Mouse (Mus musculus): ENCODE results near the gene Nup50. TPM values are rescaled to one million over a fixed set of nuclear protein-coding genes. Genes with fewer than 3 reads are reported as not detected.

The Nup50 gene
- polyA plus RNA-seq, 1 experiment, result 17.7 TPM

DNA sequence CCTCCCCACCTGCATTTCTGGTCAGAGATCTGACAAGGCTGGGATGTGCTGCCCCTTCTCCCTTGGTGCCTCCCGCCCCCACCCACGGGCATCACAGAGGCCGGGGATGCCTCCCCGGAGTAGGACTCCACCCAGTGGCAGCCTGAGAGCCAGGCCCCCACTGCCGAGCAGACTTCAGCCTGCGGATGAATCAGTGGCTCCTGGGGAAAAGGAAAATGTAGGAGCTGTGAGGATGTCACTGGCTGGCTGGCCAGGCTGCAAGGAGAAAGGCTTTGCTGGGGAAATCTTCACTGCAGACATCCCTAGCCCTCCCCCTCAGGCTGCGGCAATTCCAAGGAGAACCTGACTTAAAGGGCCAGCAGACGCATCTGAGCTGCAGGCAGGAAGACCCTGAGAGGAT lies 37.5 kb downstream of the Nup50 start:
- DNase-seq, result no peak
- H3K36me3 ChIP-seq (ENCODE audit: control insufficient read depth, insufficient read depth, low read length), result no peaks in the 10 kb centered on the region

DNA sequence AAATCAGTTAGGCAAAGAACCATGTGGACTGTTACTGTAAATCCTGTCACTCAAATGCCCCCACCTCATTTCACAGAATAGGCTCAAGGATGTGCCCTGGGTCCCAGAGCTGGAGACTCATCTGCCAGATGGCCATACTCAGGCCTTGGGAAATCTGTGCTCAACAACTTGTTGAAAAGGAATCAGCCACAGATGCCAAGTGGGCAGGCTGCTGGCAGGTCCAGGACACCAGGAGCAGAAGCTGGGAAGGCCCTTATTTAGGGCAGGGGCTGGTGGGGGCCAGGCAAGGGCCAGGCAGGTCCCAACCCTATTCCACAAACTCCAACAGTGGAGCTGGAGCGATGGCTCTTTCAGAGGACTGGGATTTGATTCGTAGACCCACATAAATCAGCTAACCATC lies 39.3 kb downstream of the Nup50 start:
- Histone ChIP-seq H3K27me3 (ENCODE audit: control insufficient read depth, insufficient read depth, low read length) (no peaks in the 10 kb centered on the region), H3K27ac (ENCODE audit: control insufficient read depth, insufficient read depth, low read length) (no peak overlapping the region), H3K4me1 (replicated peaks; ENCODE audit: control insufficient read depth, insufficient read depth, low read length) (peaks cover 6% of the 10 kb centered on the region), H3K4me3 (ENCODE audit: control insufficient read depth, insufficient read depth, low read length) (no peak overlapping the region), H3K36me3 (ENCODE audit: control insufficient read depth, insufficient read depth, low read length) (no peaks in the 10 kb centered on the region)
- 95% methylated on average over 2 of the region's 2 CpGs for WGBS
- TF ChIP-seq POLR2A (IDR thresholded peaks at IDR 0.05; ENCODE audit: control insufficient read depth, extremely low read depth, insufficient read depth, low read length, poor library complexity), result no peak
- no peak for TF ChIP-seq CTCF (IDR thresholded peaks at IDR 0.05; ENCODE audit: borderline replicate concordance, control insufficient read depth, extremely low read depth, insufficient read depth, low read length, poor library complexity)
- no peak for DNase-seq

More for the DNA sequence above, 37.5 kb downstream of the Nup50 start:
- Histone ChIP-seq H3K4me1 (replicated peaks; ENCODE audit: control insufficient read depth, insufficient read depth, low read length) (peaks cover 6% of the 10 kb centered on the region), H3K4me3 (ENCODE audit: control insufficient read depth, insufficient read depth, low read length) (no peak overlapping the region), H3K27ac (ENCODE audit: control insufficient read depth, insufficient read depth, low read length) (no peak overlapping the region), H3K27me3 (ENCODE audit: control insufficient read depth, insufficient read depth, low read length) (no peaks in the 10 kb centered on the region)
- TF ChIP-seq POLR2A (IDR thresholded peaks at IDR 0.05; ENCODE audit: control insufficient read depth, extremely low read depth, insufficient read depth, low read length, poor library complexity) (no peak), CTCF (IDR thresholded peaks at IDR 0.05; ENCODE audit: borderline replicate concordance, control insufficient read depth, extremely low read depth, insufficient read depth, low read length, poor library complexity) (no peak)
- 74% methylated on average over 8 of the region's 8 CpGs for WGBS

DNA sequence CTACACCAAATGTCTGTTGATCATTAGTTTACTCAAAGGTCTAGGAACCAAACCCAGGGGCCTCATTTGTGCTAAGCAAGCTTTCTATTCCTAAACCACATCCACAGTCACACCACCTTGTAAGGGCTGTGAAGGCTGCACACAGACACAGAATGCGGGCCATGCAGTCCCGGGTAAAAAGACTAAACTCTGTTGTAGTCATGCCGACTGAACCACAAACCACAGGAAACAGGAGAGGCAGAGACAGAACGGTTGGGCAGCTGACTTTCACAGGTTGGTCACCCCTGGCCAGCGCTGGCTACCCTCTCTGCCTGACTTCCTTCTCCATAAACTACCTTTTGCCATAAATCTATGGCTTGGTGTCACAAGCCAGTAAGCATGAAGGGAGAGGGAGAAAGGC lies 41.6 kb downstream of the Nup50 start:
- no peaks in the 10 kb centered on the region for H3K27me3 ChIP-seq (ENCODE audit: control insufficient read depth, insufficient read depth, low read length)
- no peak overlapping the region for H3K4me3 ChIP-seq (ENCODE audit: control insufficient read depth, insufficient read depth, low read length)
- no peak for DNase-seq
- no peaks in the 10 kb centered on the region for H3K36me3 ChIP-seq (ENCODE audit: control insufficient read depth, insufficient read depth, low read length)
- H3K27ac ChIP-seq (ENCODE audit: control insufficient read depth, insufficient read depth, low read length), result no peak overlapping the region
- no peak for TF ChIP-seq CTCF (IDR thresholded peaks at IDR 0.05; ENCODE audit: borderline replicate concordance, control insufficient read depth, extremely low read depth, insufficient read depth, low read length, poor library complexity)
- no peak for TF ChIP-seq POLR2A (IDR thresholded peaks at IDR 0.05; ENCODE audit: control insufficient read depth, extremely low read depth, insufficient read depth, low read length, poor library complexity)
- H3K4me1 ChIP-seq (replicated peaks; ENCODE audit: control insufficient read depth, insufficient read depth, low read length), result peaks cover 6% of the 10 kb centered on the region
- 10% methylated on average over 5 of the region's 5 CpGs for WGBS

DNA sequence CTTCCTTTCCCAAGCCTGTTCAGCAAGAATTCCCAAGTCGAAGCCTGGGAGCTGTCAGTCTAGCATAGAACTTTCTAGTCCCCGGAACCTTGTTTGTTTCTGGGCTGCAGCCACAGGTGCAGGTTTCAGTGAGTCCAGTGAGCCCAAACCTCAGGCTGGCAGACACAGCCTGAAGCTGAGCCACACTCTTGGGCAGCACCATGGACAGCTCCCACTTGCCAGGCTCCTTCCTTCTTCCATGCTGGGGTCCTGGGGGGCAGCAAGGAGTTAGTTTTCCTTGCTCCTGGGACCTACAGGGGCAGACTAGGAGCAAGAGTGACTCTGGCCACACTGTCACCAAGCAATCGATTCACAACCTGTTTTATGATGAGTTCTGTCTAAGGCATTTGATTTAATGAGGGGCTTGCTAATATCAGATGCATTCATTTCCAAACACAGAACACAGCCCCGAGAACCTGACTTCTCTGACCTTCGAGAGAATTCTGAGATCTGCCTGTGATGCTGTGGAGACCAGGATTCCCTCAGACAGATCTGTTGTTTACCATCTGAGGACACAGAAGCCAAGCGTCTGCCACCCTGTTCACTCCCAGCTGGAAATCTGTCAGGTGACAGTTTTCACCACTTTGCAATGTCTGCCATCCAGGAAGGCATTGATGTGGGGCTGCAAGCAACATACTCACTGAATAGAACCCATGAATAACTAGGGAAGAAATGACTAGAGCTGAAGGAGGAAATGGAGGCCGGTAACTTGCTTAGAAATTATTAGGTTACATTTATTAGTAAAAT lies 42.6 kb downstream of the Nup50 start:
- Histone ChIP-seq H3K4me1 (replicated peaks; ENCODE audit: control insufficient read depth, insufficient read depth, low read length) (peaks cover 6% of the 10 kb centered on the region), H3K36me3 (ENCODE audit: control insufficient read depth, insufficient read depth, low read length) (no peaks in the 10 kb centered on the region), H3K4me3 (ENCODE audit: control insufficient read depth, insufficient read depth, low read length) (no peak overlapping the region), H3K27me3 (ENCODE audit: control insufficient read depth, insufficient read depth, low read length) (no peaks in the 10 kb centered on the region), H3K27ac (ENCODE audit: control insufficient read depth, insufficient read depth, low read length) (no peak overlapping the region)
- peak; percentile 65 for DNase-seq
- TF ChIP-seq POLR2A (IDR thresholded peaks at IDR 0.05; ENCODE audit: control insufficient read depth, extremely low read depth, insufficient read depth, low read length, poor library complexity) (no peak), CTCF (IDR thresholded peaks at IDR 0.05; ENCODE audit: borderline replicate concordance, control insufficient read depth, extremely low read depth, insufficient read depth, low read length, poor library complexity) (no peak)
- 59% methylated on average over 7 of the region's 7 CpGs for WGBS

DNA sequence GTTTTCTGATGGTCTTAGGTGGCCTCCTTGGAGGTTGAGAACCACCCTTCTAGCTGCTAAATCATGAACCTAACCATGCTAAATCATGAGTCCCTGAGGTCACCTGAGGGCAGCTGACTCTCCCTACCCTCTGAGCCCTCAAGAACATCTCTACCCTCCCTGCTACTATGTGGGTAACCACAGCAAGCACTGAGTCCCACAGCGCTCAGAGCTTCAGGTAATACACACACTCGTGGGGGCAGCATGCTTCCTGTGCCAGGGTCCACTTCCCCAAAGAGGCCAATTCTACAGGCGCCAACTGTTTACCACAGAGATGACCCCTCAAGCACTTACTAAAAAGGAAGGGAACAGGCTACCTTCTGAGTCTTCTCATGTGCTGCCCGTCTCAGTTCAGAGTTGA lies 45.3 kb downstream of the Nup50 start:
- TF ChIP-seq CTCF (IDR thresholded peaks at IDR 0.05; ENCODE audit: borderline replicate concordance, control insufficient read depth, extremely low read depth, insufficient read depth, low read length, poor library complexity) (no peak), POLR2A (IDR thresholded peaks at IDR 0.05; ENCODE audit: control insufficient read depth, extremely low read depth, insufficient read depth, low read length, poor library complexity) (no peak)
- H3K4me1 ChIP-seq (replicated peaks; ENCODE audit: control insufficient read depth, insufficient read depth, low read length), result peaks cover 6% of the 10 kb centered on the region
- no peaks in the 10 kb centered on the region for H3K36me3 ChIP-seq (ENCODE audit: control insufficient read depth, insufficient read depth, low read length)
- no peaks in the 10 kb centered on the region for H3K27me3 ChIP-seq (ENCODE audit: control insufficient read depth, insufficient read depth, low read length)
- H3K4me3 ChIP-seq (ENCODE audit: control insufficient read depth, insufficient read depth, low read length), result no peak overlapping the region
- no peak for DNase-seq
- no peak overlapping the region for H3K27ac ChIP-seq (ENCODE audit: control insufficient read depth, insufficient read depth, low read length)
- 7% methylated on average over 4 of the region's 4 CpGs for WGBS

DNA sequence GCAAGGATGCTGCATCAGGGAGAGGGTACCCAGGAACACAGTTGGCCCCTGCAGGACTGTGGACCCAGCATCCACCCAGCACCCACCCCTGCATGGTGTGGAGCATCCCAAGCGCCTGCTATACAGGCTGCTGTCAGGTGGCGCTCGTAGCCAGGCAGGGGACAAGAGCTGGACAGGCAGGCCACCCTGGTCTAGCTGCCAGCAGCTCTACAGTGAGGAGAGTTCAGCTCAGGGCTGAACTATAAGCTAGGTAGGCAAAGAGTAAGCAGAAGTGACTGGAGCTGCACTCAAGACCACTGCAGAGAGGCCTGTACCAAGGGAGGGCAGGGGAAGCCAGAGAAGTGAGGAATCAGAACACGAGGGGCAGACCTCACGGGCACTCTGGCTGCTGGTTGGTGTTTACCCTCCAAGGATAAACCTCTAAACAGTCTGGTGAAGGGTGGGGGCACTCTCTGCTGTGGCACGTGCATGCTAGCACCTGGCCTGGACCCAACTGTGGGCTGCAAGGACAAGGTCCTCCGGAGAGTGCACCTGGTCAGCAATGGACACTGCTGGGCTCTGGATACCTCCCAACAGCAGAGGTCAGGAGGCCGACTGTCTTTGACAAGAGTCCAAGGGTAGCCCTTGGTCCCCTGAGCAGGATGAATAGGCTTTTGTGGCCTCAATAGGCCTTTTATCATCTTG lies 49.8 kb downstream of the Nup50 start:
- DNase-seq, result no peak
- H3K4me1 ChIP-seq (replicated peaks; ENCODE audit: control insufficient read depth, insufficient read depth, low read length), result peaks cover 3% of the 10 kb centered on the region; the same call in 1 of the 2 replicates
- H3K27ac ChIP-seq (ENCODE audit: control insufficient read depth, insufficient read depth, low read length), result no peak overlapping the region
- no peaks in the 10 kb centered on the region for H3K36me3 ChIP-seq (ENCODE audit: control insufficient read depth, insufficient read depth, low read length)
- no peaks in the 10 kb centered on the region for H3K27me3 ChIP-seq (ENCODE audit: control insufficient read depth, insufficient read depth, low read length)
- TF ChIP-seq POLR2A (IDR thresholded peaks at IDR 0.05; ENCODE audit: control insufficient read depth, extremely low read depth, insufficient read depth, low read length, poor library complexity) (no peak), CTCF (IDR thresholded peaks at IDR 0.05; ENCODE audit: borderline replicate concordance, control insufficient read depth, extremely low read depth, insufficient read depth, low read length, poor library complexity) (no peak)
- 95% methylated on average over 8 of the region's 8 CpGs for WGBS
- no peak overlapping the region for H3K4me3 ChIP-seq (ENCODE audit: control insufficient read depth, insufficient read depth, low read length)
